Mouse (Mus musculus) CD4-positive, CD25-positive, alpha-beta regulatory T cell, adult 2 months (primary cell): Measurements from ENCODE around the gene Abcg1.

Experiments
- DNase-seq: peaks from one replicate; pipeline ENCODE4 v3.0.0-alpha.2; 2012; ENCODE audit warnings: low read depth, low spot score

Gene Abcg1

GRCm38 (mm10) chr17:31040421-31040820 lies 17.1 kb upstream of the Abcg1 start:
- no peak for DNase-seq

- DNase-seq, result no peak
Observed at GRCm38 (mm10) chr17:31042751-31043150, 14.7 kb upstream of the Abcg1 start.

- no peak for DNase-seq
Observed at GRCm38 (mm10) chr17:31057891-31058744, 643 bp downstream of the Abcg1 start.

- DNase-seq, result peak; percentile 94
Observed at GRCm38 (mm10) chr17:31058745-31059085, 1.2 kb downstream of the Abcg1 start.

- no peak for DNase-seq
Observed at GRCm38 (mm10) chr17:31060196-31060587, 2.7 kb downstream of the Abcg1 start.

GRCm38 (mm10) chr17:31060588-31061345 lies 3.3 kb downstream of the Abcg1 start:
- peak; percentile 80 for DNase-seq

GRCm38 (mm10) chr17:31061346-31062095 lies 4.0 kb downstream of the Abcg1 start:
- no peak for DNase-seq

DNA sequence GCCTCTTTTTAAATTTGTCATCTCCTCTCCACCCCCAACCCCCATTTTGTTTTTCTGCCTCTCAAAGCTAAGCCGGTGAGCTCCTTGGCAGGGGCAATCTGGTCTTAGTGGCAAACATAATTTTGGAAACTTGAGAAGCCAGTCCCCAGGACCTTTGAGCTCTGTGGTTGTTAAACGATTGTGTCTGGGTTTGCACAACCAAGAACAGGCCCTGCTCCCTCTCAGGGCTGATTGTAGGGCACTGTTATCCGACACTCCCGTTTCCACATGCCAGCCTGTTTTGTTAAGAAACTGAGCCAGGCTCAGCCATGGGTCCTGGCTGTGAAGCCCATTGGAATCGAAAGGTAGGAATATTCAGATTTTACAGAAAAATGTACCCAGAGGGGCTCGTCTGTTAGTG lies 8.6 kb downstream of the Abcg1 start:
- DNase-seq, result no peak

DNA sequence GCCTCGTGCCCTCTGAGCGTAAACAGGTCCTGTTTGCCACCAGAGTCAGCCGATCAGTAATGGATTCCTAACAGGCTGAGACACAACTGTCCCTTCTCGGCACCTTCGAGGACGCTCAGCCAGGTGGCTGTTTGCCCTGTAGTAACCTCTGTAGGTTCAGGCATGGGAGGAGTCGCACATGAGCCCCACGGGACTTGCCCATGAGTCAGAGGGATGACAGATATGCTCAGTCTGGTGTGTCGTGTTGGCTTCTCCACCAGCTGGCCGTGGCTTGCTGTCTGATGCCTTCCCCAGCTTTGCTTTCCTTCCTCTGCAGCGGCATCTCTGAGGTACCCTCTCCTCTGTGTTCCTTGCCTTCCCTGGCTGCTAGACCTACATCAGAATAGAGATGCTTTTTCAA lies 9.6 kb downstream of the Abcg1 start:
- peak; percentile 91 for DNase-seq

GRCm38 (mm10) chr17:31069121-31069520 lies 11.6 kb downstream of the Abcg1 start:
- DNase-seq, result no peak

GRCm38 (mm10) chr17:31069845-31070244 lies 12.4 kb downstream of the Abcg1 start:
- no peak for DNase-seq

DNA sequence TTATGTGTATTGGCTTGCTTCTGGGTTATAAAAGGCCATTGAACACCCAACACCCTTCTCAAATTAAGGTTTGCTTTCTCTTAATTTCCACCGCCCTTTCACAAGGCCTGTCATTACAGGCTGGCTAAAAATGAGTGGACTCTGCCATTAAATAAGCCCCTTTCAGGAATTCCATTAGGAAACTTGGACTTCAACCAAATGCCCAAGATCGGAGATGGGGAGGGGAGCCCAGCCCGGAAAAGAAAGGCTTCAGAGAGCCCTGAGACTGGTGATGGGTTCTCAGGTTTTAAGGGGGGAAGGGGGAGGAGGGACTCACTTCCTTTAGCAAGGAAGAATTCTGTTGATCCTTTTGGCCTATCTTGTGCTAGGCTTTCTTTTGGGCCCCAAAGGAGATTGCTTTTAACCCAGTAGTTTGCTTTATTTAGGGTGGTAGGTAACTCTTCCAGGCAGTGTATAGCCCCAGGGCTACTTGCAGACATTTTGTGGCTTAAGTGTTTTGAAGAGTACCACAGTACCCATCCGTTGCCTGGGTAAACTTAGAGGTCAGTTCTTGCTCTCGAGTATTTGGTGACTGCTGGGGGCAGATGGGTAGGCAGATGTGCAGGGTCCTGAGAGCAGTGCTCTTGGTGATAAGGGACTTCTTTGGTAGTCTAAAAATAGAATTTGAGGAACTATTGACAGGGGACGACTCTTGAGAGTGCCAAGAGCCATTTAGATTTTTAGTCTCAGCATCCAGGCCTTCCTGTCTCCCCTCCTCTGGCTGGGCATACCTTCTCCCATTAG lies 13.1 kb downstream of the Abcg1 start:
- DNase-seq, result no peak

DNA sequence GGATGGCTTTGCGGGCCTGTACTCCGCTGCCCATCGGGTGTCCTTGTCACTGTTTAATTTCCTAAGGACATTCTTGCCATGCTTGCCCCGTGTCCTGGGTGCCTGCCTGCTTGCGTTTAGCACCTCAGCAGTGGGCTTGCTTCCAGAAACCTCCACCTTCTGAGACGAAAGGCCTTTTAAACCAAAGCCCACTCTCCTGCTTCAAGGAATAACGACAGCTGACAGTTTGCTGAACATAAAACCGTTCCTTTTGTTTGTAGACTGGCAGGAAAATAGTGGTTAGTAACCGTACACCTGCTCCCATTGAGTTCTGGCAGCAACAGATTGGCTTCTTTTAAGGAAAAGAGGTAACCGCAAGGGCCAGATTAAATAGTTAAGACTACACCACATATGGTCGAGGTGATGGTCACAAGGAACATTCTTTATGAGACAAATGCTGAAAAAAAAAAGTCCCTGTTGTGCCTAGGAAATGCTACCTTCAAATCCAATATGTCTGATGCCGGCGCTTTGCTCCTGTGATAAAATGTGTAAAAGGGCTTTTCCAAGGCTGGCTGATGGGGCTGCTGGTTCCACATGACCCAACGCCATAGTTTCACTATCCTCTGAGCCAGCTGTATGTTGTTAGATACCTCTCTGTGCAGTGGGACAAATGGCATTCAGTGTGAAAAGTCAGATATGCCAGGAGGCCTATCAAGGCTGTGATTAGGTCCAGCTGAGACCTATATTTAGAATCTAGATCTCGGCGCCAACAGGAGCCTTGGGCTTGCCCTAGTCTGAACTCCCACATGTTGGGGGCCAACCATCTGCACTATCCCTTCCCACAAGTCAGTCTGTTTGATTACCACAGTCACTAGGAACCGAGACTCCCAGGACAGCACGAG lies 14.2 kb downstream of the Abcg1 start:
- no peak for DNase-seq

GRCm38 (mm10) chr17:31072872-31073271 lies 15.4 kb downstream of the Abcg1 start:
- DNase-seq, result no peak

- DNase-seq, result peak; percentile 94
Observed at GRCm38 (mm10) chr17:31073273-31074052, 16.0 kb downstream of the Abcg1 start.

DNA sequence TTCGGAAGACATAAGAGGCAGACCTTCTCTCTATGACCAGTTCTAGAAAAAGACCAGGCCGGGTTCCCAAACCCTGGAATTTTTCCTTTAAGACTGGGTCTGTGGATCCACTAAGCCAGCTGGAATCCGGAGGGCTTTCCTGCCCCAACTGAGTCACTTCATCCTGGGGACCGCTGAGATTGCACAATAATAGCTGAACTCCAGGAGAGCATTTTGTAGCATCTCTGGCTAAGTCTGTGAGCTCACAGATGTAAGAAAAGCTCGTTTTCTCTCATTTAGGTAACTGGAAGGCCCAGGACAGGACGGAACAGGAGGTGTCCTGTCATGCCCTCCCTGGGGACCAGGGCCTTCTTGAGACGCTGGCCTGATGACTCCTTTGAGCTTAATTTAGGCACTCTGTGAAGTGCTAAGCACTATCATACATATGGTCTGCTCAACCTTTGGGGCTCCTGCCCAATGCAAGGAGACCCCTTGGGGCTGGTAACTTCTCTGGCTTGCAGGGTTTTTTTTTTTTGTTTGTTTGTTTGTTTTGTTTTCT lies 16.6 kb downstream of the Abcg1 start:
- no peak for DNase-seq

- DNase-seq, result no peak
Observed at GRCm38 (mm10) chr17:31074666-31075065, 17.2 kb downstream of the Abcg1 start.

GRCm38 (mm10) chr17:31075471-31075870 lies 18.0 kb downstream of the Abcg1 start:
- peak; percentile 61 for DNase-seq

DNA sequence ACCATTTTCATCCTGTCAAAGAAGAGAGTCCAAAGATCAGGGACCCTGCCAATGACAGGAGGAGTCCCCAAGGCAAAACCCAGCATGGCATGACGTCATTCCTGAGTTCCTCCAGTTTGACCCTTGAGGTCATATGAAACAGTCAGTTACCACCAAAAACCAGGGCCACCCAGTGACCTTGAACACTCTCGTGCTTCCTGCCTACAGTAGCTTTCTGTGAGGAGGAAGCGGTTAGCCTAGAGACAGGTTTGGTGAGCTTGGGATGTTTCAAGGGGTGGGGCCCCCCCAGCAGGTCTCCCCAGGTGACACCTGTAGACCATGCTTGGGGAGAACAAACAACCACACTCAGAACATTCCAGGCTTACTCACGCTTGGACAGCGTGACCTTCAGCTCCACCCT lies 20.1 kb downstream of the Abcg1 start:
- peak; percentile 62 for DNase-seq
